Mouse (Mus musculus) embryonic facial prominence, embryonic 15.5 days (tissue): ENCODE data around the gene Taf12. TPM values are rescaled to one million over a fixed set of nuclear protein-coding genes. Genes with fewer than 3 reads are reported as not detected.

ENCODE experiments used
- polyA plus RNA-seq: library from polyadenylated mRNA; unstranded; fragments of >200 nt; fragmentation: Nextera tagmentation; extraction: Ambion mirVana; gene quantifications from 2 replicates; pipeline ENCODE4 v1.2.1, GENCODE M21; 2015

Taf12 gene
- polyA plus RNA-seq, 1 experiment from 2014 or later: 44.4 TPM

Other genes with a start within 250 kb of the Taf12 start
- 0.09 and 0.13 TPM in 2 replicates for gene Gm10300, start 199.7 kb upstream of the Taf12 start, polyA plus RNA-seq
- gene Epb41, start 199.1 kb upstream of the Taf12 start, polyA plus RNA-seq: 58.0 and 58.2 TPM in 2 replicates
- 0.33 and 0.54 TPM in 2 replicates for gene Oprd1, start 129.9 kb upstream of the Taf12 start, polyA plus RNA-seq
- gene Ythdf2, start 62.1 kb upstream of the Taf12 start, polyA plus RNA-seq: 95.3 and 95.7 TPM in 2 replicates
- gene Gmeb1, start 12.8 kb upstream of the Taf12 start, polyA plus RNA-seq: 37.5 and 37.8 TPM in 2 replicates
- gene Rab42, start 29.0 kb downstream of the Taf12 start, polyA plus RNA-seq: 2.4 and 3.4 TPM in 2 replicates
- gene Trnau1ap, start 55.2 kb downstream of the Taf12 start, polyA plus RNA-seq: 74.1 and 75.7 TPM in 2 replicates
- gene Rcc1, start 79.2 kb downstream of the Taf12 start, polyA plus RNA-seq: 66.6 and 69.8 TPM in 2 replicates
- 21.6 and 21.8 TPM in 2 replicates for gene Phactr4, start 148.1 kb downstream of the Taf12 start, polyA plus RNA-seq
- gene Med18, start 189.5 kb downstream of the Taf12 start, polyA plus RNA-seq: 22.2 and 22.7 TPM in 2 replicates
- gene Sesn2, start 236.1 kb downstream of the Taf12 start, polyA plus RNA-seq: 11.4 and 12.0 TPM in 2 replicates